Mouse (Mus musculus) lung, embryonic 14.5 days (tissue): ENCODE data around the gene Sys1. TPM values are rescaled to one million over a fixed set of nuclear protein-coding genes. Genes with fewer than 3 reads are reported as not detected.
A peak's percentile ranks its signal among the peaks of the same experiment; 100 is the strongest.

ENCODE experiments used
- ATAC-seq: fragments of 200-750 bp; cut with Nextera tagmentation; 2 replicates; pipeline ENCODE4 v1.8.0; 2017; ENCODE audit warnings: mild to moderate bottlenecking, moderate TSS enrichment, moderate library complexity; ENCODE audit not compliant: insufficient read depth
- DNase-seq: peaks from one replicate; pipeline ENCODE4 v3.0.0-alpha.2; 2015
- H3K27ac ChIP-seq: fragments of 300-500 bp; sonication (generic); 2 replicates; pipeline ENCODE4 v1.5.1; 2014; ENCODE audit warnings: low read depth, mild to moderate bottlenecking, moderate library complexity
- H3K27me3 ChIP-seq: fragments of 300-500 bp; sonication (generic); 2 replicates; pipeline ENCODE4 v1.6.1; 2014; ENCODE audit warnings: low read length, control low read depth; ENCODE audit not compliant: insufficient read depth
- H3K36me3 ChIP-seq: fragments of 300-500 bp; sonication (generic); 2 replicates; pipeline ENCODE4 v1.6.1; 2014; ENCODE audit warnings: control low read depth; ENCODE audit not compliant: insufficient read depth
- H3K4me1 ChIP-seq: fragments of 300-500 bp; sonication (generic); 2 replicates; pipeline ENCODE4 v1.6.1; 2014; ENCODE audit warnings: antibody characterized with exemption, control low read depth; ENCODE audit not compliant: insufficient read depth
- H3K4me2 ChIP-seq: fragments of 300-500 bp; sonication (generic); 2 replicates; pipeline ENCODE4 v1.6.1; 2014; ENCODE audit warnings: mild to moderate bottlenecking
- H3K4me3 ChIP-seq: fragments of 300-500 bp; sonication (generic); 2 replicates; pipeline ENCODE4 v1.5.1; 2014; ENCODE audit warnings: low read depth, low read length
- H3K9ac ChIP-seq: fragments of 300-500 bp; sonication (generic); 2 replicates; pipeline ENCODE4 v1.6.1; 2014
- H3K9me3 ChIP-seq: fragments of 300-500 bp; sonication (generic); 2 replicates; pipeline ENCODE4 v1.6.1; 2016; ENCODE audit warnings: low read depth, low read length, control low read depth
- CTCF ChIP-seq: IDR thresholded peaks from 2 replicates; pipeline ENCODE4 v1.5.1; 2016; ENCODE audit warnings: antibody characterized with exemption, low read depth
- WGBS: fragments of 180-500 bp; shearing (Covaris S2); extraction: QIAGEN DNeasy Blood & Tissue Kit; methylation state at CpG from one replicate; pipeline ENCODE4 v1.1.7; 2014; 5-methylcytosine and 5-hydroxymethylcytosine counted together
- polyA plus RNA-seq: library from polyadenylated mRNA; unstranded; fragments of >200 nt; fragmentation: Nextera tagmentation; extraction: Ambion mirVana; gene quantifications from 2 replicates; pipeline ENCODE4 v1.2.1, GENCODE M21; 2014

The Sys1 gene
- polyA plus RNA-seq, 1 experiment from 2014 or later = 68.7 TPM

- no peak overlapping the region for H3K9ac ChIP-seq
- H3K4me1 ChIP-seq = peaks cover 15% of the 10 kb centered on the region
- H3K27ac ChIP-seq = peak overlapping the region; percentile 87
- peak; percentile 84 for DNase-seq
- ATAC-seq = no peak
- no peaks in the 10 kb centered on the region for H3K9me3 ChIP-seq
- WGBS = 39% methylated on average over 7 of the region's 7 CpGs
- no peaks in the 10 kb centered on the region for H3K27me3 ChIP-seq
- H3K36me3 ChIP-seq = peaks cover 1% of the 10 kb centered on the region; the same call in 1 of the 2 replicates
- H3K4me2 ChIP-seq = 0 out of 2 replicates have a peak overlapping the region, but pooled peaks have one; percentile 18
- no peak for TF ChIP-seq CTCF
- no peak overlapping the region for H3K4me3 ChIP-seq
Observed at GRCm38 (mm10) chr2:164457942-164458341, 1.2 kb downstream of the Sys1 start.

- TF ChIP-seq CTCF = no peak
- Histone ChIP-seq H3K4me3 (no peak overlapping the region), H3K27ac (peak overlapping the region; percentile 68), H3K9ac (no peak overlapping the region), H3K9me3 (no peaks in the 10 kb centered on the region), H3K36me3 (peaks cover 7% of the 10 kb centered on the region; the same call in 1 of the 2 replicates), H3K4me1 (peaks cover 12% of the 10 kb centered on the region), H3K27me3 (no peaks in the 10 kb centered on the region), H3K4me2 (no peak overlapping the region)
- no peak for ATAC-seq
- 65% methylated on average over 8 of the region's 8 CpGs for WGBS
- no peak for DNase-seq
Observed at GRCm38 (mm10) chr2:164458535-164458934, 1.8 kb downstream of the Sys1 start.

GRCm38 (mm10) chr2:164460745-164461551 lies 4.2 kb downstream of the Sys1 start, which contains the start of gene Gm20458:
TSS of gene Gm20458 (plus strand) at chr2:164460967.
- no peaks in the 10 kb centered on the region for H3K27me3 ChIP-seq
- H3K9me3 ChIP-seq = no peaks in the 10 kb centered on the region
- DNase-seq = peak; percentile 99
- peak; percentile 98 for ATAC-seq
- H3K4me3 ChIP-seq = peak within 1 kb of the TSS; percentile 86
- H3K4me2 ChIP-seq = peak within 1 kb of the TSS; percentile 74
- H3K9ac ChIP-seq = peak within 1 kb of the TSS; percentile 70
- peak; percentile 79 for TF ChIP-seq CTCF
- H3K36me3 ChIP-seq = peaks cover 30% of the 10 kb centered on the region
- WGBS = under 1% methylated on average over 75 of the region's 79 CpGs
- H3K27ac ChIP-seq = peak within 1 kb of the TSS; percentile 75
- no peaks in the 10 kb centered on the region for H3K4me1 ChIP-seq

GRCm38 (mm10) chr2:164465161-164465560 lies 8.4 kb downstream of the Sys1 start:
- no peak for ATAC-seq
- no peaks in the 10 kb centered on the region for H3K27me3 ChIP-seq
- H3K4me3 ChIP-seq = no peak overlapping the region
- H3K4me2 ChIP-seq = no peak overlapping the region
- H3K9ac ChIP-seq = no peak overlapping the region
- H3K9me3 ChIP-seq = no peaks in the 10 kb centered on the region
- DNase-seq = no peak
- H3K27ac ChIP-seq = no peak overlapping the region
- TF ChIP-seq CTCF = no peak
- peaks cover 41% of the 10 kb centered on the region for H3K36me3 ChIP-seq
- H3K4me1 ChIP-seq = no peaks in the 10 kb centered on the region

- DNase-seq (no peak), ATAC-seq (no peak)
- 66% methylated on average over 5 of the region's 5 CpGs for WGBS
Observed at GRCm38 (mm10) chr2:164466787-164467186, 10.0 kb downstream of the Sys1 start.

GRCm38 (mm10) chr2:164470254-164470653 lies 13.5 kb downstream of the Sys1 start:
- no peak overlapping the region for H3K4me2 ChIP-seq
- H3K4me3 ChIP-seq = no peak overlapping the region
- ATAC-seq (peak; percentile 21; the same call in 1 of the 2 replicates), DNase-seq (peak; percentile 84)
- no peaks in the 10 kb centered on the region for H3K4me1 ChIP-seq
- peak; percentile 74 for TF ChIP-seq CTCF
- peaks cover 22% of the 10 kb centered on the region for H3K36me3 ChIP-seq
- no peaks in the 10 kb centered on the region for H3K27me3 ChIP-seq
- no peaks in the 10 kb centered on the region for H3K9me3 ChIP-seq
- 23% methylated on average over 10 of the region's 10 CpGs for WGBS
- no peak overlapping the region for H3K27ac ChIP-seq
- no peak overlapping the region for H3K9ac ChIP-seq

More at GRCm38 (mm10) chr2:164466787-164467186, 10.0 kb downstream of the Sys1 start:
- no peak overlapping the region for H3K4me2 ChIP-seq
- H3K9me3 ChIP-seq = no peaks in the 10 kb centered on the region
- no peak overlapping the region for H3K4me3 ChIP-seq
- H3K36me3 ChIP-seq = peaks cover 41% of the 10 kb centered on the region
- no peaks in the 10 kb centered on the region for H3K4me1 ChIP-seq
- no peak overlapping the region for H3K27ac ChIP-seq
- H3K27me3 ChIP-seq = no peaks in the 10 kb centered on the region
- TF ChIP-seq CTCF = no peak
- no peak overlapping the region for H3K9ac ChIP-seq

GRCm38 (mm10) chr2:164473624-164474023 lies 16.9 kb downstream of the Sys1 start, which contains the start of gene Trp53tg5:
TSS of gene Trp53tg5 (minus strand) at chr2:164473724.
- no peaks in the 10 kb centered on the region for H3K9me3 ChIP-seq
- 0 out of 2 replicates have a peak, but pooled peaks cover 4% of the 10 kb centered on the region for H3K36me3 ChIP-seq
- H3K27ac ChIP-seq = no peak within 1 kb of the TSS
- DNase-seq = no peak
- no peak within 1 kb of the TSS for H3K4me3 ChIP-seq
- no peak within 1 kb of the TSS for H3K4me2 ChIP-seq
- no peaks in the 10 kb centered on the region for H3K27me3 ChIP-seq
- H3K4me1 ChIP-seq = no peaks in the 10 kb centered on the region
- no peak within 1 kb of the TSS for H3K9ac ChIP-seq
- 81% methylated on average over 6 of the region's 6 CpGs for WGBS
- ATAC-seq = no peak
- TF ChIP-seq CTCF = no peak
